Mouse (Mus musculus) left cerebral cortex, adult 11 months (tissue): ENCODE results near the gene Vim.
A peak's percentile ranks its signal among the peaks of the same experiment; 100 is the strongest.

ENCODE experiments used
- DNase-seq: peaks from one replicate; pipeline ENCODE4 v3.0.0; 2022; ENCODE audit warnings: low spot score

Gene Vim

GRCm38 (mm10) chr2:13573408-13574065 is at the start of gene Vim:
Gene Vim, plus strand, starts transcription at chr2:13573927.
- no peak for DNase-seq

DNA sequence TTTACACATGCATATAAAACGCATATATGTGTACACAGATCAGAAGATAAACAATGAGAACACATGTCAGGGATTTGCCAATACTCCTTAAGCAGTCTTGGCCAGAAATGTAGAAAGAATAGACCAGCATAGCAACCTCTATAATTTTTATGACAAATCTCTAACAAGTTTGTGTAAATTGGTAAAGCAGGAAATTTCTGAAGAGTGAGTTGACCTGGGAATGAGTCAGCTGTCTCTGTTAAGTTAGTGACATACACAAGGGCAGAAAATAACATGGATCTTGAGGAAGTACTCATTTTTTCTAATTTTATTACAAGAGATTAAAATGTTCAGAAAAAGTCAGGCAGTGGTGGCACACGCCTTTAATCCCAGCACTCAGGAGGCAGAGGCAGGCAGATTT is 47.5 kb upstream of the Vim start:
- no peak for DNase-seq

DNA sequence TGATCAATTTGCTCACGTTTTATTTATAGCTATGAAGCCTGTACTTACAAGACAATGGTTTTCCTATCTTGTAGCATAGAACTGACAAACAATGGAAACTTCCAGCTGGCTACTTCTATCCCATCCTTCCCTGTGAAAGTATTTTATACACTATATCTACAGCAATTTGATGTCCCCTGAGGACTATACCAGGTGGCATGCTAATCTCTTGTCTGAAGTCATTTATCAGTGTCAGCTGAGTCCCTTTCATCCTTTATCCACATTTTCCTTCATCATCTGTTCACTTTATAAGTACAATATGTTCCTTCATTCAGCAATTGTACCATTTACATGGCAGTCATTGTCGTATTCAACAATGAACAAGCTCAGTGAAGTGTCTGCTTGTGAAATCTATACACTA is 46.6 kb upstream of the Vim start:
- no peak for DNase-seq

GRCm38 (mm10) chr2:13527531-13527930 is 46.2 kb upstream of the Vim start:
- DNase-seq: no peak

- no peak for DNase-seq
Observed at GRCm38 (mm10) chr2:13529253-13529933, 44.3 kb upstream of the Vim start.

GRCm38 (mm10) chr2:13530639-13531038 is 43.1 kb upstream of the Vim start:
- no peak for DNase-seq

DNA sequence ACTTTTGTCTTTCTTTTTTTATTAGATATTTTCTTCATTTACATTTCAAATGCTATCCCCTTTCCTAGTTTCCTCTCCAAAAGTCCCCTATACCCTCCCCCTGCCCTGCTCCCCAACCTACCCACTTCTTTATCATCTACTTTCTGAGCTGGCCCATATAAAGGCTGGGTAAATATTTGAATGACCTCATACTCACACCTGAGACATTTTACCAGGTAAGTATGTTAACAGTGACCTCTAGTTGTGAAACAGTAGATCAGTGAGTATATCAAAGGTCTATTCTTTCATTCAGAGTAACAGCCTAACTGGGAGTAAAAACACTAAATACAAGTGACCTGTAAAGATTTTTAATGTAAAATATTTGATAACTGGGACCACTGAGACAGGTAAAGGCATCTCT is 37.0 kb upstream of the Vim start:
- no peak for DNase-seq

DNA sequence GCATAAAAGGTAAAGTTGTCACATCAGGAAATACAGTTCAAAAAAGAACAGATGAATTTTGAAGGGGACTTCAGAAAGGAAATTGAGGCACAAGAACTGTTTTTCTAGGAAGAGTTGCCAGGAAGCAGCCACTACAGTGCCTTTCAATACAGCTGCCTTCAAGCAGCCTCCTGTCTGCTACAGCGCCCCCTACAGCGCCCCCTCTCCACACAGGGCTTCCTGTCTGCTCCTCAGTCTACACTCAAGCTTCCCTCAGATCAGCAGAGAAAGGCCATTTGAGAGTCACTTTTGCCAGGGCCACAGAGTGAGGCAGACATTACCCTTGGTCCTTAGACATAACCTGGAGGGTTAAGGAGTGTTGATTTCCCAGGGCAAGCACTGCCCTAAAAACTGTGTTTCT is 36.0 kb upstream of the Vim start:
- DNase-seq: no peak

DNA sequence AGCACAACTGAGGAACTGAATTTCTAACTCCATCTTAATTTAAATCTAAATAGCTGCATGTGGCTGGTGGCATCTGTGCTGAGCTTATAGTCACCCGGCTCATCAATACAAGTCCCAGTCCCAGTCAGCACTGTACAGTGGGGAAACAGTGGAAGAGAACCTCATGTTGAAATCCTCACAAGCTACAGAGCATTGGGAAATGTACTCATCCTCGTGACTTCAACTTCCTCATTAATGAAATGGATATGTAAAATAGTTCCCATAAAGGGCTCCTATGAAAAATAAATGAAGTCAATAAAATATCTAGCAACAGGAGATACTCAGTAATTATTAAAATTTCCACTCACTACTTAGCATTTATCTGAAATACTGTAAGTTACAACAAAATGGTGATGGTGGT is 35.5 kb upstream of the Vim start:
- no peak for DNase-seq

GRCm38 (mm10) chr2:13538704-13539377 is 34.9 kb upstream of the Vim start:
- no peak for DNase-seq

DNA sequence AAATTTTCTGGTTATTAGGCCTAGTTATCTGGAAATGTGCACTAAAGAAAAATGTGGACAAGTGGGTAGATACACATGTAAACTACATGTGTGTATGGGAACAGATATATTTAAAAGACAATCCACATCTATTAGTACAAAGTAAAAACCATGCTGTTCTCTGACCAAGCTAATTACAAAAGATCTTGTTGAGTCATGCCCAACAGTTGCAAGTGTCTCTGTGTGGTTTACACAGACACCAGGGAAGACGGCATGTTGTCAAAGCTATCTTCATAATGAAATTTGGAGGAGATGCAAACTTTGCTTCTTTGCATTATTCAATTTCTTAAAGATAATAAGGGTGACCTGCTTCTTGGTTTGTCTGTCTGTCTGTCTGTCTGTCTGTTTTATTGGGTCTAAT is 33.9 kb upstream of the Vim start:
- no peak for DNase-seq

- DNase-seq: no peak
Observed at GRCm38 (mm10) chr2:13543519-13544124, 30.1 kb upstream of the Vim start.

- DNase-seq: peak; percentile 66
Observed at GRCm38 (mm10) chr2:13544193-13544824, 29.4 kb upstream of the Vim start, which contains the start of gene Trdmt1. Gene Trdmt1, minus strand, starts transcription at chr2:13544668.

GRCm38 (mm10) chr2:13548749-13549148 is 25.0 kb upstream of the Vim start:
- no peak for DNase-seq

DNA sequence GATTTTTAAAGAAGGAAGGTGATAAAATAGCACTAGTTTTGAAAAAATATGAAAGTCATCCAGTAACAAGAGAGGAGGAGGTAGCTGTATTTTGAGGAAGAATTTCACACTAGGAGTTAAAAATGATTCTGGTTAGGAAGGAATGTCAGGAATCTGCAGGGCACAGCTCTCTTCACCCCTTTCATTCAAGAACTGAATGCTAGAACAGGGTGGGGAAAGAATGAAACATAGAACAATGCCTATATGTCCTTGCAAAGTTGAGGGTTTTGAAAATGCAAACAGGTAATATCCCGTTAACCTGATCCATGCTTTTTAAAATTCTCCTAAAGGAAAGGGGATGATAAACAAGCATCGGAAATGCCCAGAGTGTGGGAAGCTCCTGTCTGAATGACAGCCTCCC is 19.8 kb upstream of the Vim start:
- no peak for DNase-seq

GRCm38 (mm10) chr2:13556239-13556638 is 17.5 kb upstream of the Vim start:
- no peak for DNase-seq

DNA sequence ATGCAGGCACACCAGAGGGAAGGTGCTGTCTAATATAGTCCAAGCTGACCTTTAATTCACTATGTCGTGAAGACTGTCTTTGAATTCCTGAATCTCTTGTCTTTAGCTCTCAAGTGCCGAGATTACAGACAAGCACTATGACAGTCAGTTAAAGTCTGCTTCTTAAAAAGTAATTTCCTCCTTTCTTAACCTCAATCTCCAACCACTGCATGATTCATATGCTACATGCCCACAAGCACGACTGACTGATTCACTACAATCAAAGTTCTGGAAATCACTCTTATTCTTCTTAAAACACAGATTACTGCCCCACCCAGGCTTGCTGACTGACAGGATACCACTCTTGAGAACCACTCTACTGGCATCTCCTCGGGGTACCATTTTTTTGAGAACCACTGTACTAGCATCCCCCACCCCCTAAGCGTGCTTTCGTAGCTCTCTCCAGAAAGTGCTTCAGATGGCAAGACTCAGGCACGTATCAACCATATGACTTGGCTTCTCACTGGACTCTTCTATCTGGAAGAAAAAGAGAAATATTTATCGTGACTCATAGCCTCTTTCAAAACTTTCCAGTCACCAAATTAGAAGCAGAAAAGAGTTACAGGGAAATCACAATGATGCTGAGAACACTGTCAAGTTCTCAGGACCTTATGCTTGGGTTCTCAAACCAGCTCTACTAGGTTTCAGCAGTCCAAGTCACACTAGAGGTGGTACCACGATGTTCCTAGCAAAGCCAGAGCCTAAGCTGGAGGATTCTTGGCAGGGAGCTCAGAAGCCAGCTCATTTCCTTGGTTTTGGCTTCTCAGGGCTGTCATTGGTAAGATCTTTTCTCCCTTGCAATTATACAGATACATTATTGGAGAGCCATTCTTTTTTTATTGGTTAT is 16.3 kb upstream of the Vim start:
- DNase-seq: no peak

DNA sequence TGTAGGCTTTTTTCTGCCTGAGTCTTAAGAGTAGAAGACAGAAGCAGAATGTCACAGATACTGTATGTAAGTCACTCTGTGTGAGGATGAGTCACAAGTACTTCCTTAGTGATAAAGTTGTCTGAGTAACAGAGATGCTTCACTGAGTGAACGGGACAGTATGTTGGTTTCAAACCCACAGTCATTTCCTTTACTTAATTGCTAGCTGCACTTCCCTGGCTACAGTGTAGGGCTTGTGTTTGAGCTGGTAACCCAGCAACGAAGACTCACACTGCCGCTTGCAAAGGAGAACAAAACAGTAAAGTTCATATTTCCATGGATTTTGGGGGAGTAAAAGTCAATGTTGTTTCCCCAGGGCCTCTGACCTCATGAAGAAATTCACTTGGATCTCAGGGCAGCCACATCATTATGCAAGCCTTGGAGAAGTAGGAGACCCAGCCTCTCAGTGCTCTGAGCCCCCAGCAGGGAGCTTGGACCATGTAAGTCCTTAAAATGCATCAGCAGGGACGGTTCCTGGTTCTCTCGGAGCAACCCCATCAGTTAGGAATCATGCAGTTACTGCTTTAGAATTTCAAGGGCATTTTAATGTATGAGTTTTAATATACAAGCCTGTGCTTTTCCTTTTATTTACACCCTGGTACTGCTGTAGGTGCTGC is 15.0 kb upstream of the Vim start:
- no peak for DNase-seq

- no peak for DNase-seq
Observed at GRCm38 (mm10) chr2:13559303-13559702, 14.4 kb upstream of the Vim start.

- DNase-seq: no peak
Observed at GRCm38 (mm10) chr2:13559729-13560128, 14.0 kb upstream of the Vim start.

DNA sequence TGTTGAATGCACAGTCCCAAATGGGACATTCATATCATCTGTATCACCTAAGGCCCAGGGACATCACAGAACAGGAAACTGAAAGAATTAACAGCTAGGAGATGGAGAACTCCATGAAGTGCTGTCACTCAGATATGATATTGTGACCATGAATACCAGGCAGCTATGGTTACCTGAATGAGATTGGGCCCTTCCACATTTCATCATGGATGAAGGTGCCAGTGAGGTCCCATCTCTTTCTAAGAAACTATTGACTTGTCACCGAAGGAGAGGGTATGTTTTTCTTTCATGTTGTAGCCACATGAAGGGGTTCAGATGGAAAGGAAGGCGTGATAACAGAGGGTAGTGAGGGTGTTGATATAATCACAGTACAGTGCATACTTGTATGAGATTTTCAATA is 13.3 kb upstream of the Vim start:
- no peak for DNase-seq
